Mouse (Mus musculus) ES-CJ7 (cell line): Measurements from ENCODE around the gene Ms4a7.

ENCODE experiments used
- DNase-seq: peaks from one replicate; pipeline ENCODE4 v3.0.0; 2011; ENCODE audit warnings: low read depth, low spot score

Ms4a7 gene

GRCm38 (mm10) chr19:11335932-11336331 is at the start of gene Ms4a7:
Gene Ms4a7, minus strand, starts transcription at chr19:11336146.
- no peak for DNase-seq

DNA sequence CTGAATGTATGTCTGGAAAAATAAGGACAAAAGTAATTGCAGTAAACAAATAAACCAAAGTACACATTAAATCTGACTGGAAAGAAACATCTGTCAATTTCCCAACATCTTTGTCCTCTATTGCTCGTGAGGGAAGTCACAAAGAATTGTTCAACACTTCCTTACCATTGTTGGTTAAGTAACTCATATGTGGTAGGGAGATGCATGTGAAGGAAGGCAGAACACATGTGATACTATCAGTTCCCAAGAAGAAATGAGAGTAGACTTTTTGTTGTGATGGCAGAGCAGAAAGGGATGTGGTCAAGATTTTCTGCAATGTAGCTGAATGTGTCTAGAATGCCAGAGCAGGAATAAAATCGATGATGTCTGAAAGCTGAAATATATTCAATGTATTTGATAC is 40.5 kb upstream of the Ms4a7 start:
- no peak for DNase-seq

GRCm38 (mm10) chr19:11375273-11375672 is 39.3 kb upstream of the Ms4a7 start, which contains the start of gene Ms4a4a:
Gene Ms4a4a, plus strand, starts transcription at chr19:11375523.
- no peak for DNase-seq

DNA sequence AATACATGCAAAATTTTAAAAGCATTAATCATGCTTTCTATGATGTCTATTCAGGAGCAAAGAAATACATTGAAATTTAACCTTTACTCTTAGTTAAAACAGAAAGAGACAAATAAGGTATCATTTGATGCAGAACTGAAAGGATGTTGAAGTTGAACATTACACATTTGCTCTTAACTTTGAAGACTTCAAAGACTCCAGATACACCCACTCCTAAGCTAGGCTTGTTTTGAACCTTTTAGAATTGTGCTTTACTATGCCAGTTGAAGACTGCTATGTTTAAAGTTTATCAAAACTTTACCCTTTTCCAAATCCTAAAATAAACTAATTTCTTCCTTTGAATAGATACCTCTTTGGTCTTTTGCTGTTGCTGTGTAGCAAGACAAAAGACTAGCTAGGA is 35.2 kb upstream of the Ms4a7 start:
- no peak for DNase-seq

DNA sequence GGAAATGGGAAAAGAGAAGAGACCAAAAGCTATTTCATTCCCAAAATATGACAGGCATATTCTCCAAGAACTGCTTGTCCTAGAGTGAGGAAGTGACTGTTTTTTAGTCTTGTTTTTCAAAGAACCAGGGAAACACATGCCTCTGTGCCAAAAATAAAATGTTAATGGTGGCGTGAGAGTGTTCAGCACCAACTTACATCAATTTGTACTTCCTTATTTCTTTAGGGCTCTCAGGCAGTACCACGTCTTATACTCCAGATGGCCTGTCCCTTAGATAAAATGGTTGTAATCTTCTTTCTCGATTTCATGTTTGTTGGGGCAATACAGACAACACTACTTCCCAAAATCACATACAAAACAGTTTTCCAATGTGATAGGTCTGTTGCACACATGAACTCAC is 32.4 kb upstream of the Ms4a7 start:
- DNase-seq, result no peak

DNA sequence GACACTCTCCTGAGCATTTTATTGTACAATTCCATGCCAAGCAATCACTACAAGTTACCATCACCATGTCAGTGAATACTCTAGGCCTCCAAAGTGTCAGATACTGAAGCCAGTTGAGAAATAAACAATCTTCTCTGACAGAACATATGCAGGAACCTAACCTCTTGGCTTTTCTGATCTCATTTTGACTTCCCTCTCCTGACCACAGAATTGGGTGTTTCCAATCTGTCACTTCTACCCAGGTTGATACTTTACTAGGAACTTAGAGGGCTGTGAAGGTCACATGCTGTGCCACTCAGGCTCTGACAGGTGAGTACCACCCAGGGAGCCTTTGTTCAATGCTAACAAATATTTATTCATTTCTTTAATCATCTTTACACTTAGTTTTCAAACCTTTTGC is 26.1 kb upstream of the Ms4a7 start:
- no peak for DNase-seq

GRCm38 (mm10) chr19:11360106-11360505 is 24.2 kb upstream of the Ms4a7 start:
- no peak for DNase-seq

GRCm38 (mm10) chr19:11355730-11356129 is 19.8 kb upstream of the Ms4a7 start:
- DNase-seq, result no peak

DNA sequence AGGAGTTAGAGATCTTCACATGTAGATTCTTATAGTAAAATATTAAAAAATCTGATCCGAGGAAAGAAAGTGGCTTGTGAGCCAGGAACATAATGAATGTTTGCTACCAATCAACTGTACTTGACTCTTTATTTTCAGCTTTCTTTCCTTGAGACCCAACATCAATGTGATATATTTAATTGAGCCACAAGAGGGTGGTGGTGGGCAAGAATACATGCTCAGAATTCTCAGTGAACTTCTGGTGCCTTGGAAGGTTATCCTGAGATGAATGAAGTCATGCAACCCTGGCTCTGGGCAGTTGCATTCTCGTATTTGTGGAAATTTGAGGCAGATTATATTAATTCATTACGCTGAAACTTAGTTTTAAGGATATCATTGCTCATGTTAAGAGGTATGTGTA is 15.9 kb upstream of the Ms4a7 start:
- peak; percentile 14 for DNase-seq

DNA sequence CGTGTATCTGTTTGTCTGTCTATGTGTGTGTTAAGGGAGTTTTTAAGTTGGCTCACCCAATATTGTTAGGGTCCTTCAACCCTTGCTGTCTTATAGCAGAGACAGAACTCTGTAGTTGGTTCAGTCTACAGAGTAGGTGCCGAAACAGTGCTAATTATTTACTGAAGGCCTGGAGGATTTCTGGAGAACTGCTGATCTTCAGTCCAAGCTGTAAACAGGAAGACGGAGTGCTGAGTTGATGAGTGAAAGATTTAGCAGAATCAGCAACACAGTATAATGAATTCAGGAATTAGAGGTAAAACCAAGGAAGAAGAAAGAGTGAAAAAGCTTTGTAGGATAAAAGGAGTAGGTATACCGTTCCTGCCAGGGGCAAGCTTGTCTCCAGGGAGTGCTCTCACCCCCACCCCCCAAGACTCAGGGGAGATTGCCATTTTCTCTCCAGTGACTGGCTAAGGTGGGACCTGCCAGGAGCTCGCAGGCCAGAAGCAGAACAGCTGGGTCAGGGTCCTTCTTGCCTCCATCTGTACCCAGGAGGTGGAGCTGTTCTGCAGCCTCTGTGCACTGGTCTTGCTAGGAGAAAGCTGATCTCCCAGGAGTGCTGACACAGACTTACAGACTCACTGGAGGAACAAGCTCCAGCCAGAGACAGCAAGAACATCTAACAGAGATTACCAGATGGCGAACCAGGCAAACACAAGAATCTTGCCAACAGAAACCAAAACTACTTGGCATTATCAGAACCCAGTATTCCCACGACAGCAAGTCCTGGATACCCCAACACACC is 13.9 kb upstream of the Ms4a7 start:
- peak; percentile 67 for DNase-seq

DNA sequence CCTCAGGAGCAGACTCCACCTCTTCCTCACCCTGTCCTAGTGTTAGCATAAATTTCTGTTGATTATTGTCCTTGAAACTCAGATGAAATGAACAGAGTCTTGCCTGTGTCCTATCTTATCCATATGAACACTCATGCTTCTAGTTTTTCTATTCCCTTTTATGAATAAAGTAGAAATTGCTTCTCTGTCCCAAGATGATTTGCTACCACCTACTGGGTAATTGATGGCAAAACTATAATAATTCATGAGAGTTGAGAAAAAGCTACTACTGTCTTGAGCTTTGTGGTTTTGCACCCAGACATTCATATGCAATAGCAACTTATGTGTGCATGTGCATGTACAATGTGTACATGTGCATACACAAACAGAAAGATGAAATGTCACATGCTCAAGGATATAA is 8.0 kb upstream of the Ms4a7 start:
- no peak for DNase-seq

DNA sequence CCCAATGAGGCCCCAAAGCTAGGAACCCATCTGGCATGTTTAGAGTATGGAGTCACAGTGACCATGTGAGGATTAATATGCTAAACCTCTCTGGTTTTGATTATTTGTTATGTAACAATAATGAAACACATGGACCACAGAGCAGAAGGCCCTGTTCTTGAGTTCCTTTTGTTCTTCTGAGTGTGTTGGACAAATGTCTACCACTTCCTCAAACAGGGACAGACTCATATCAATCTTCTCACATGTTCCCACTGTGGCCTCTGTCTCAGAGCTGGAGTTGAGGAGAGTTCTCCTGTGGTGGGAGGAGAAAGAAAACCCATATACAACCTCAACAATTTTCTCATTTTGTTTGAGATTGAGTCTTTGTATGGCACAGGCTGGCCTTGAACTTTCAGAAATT is 7.2 kb upstream of the Ms4a7 start:
- no peak for DNase-seq

DNA sequence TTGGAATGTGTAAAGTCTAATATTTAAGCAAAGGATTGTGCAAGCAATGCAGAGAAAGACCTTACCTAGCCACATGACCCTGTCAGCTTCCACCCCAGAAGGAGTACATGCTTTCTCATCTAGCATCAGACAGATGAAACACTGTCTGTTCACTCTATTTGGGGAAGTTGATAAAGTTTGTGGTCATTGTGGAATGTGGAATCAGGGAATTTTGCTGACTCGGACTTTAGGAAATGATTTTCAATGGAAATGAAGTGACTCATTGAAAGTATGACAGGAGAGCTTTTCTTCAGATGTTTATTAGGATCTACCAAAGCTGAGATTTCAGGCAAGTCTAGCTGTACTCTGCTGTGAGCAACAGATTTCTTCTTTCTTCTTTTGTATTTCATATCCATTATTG is 14.8 kb downstream of the Ms4a7 start:
- DNase-seq, result no peak

DNA sequence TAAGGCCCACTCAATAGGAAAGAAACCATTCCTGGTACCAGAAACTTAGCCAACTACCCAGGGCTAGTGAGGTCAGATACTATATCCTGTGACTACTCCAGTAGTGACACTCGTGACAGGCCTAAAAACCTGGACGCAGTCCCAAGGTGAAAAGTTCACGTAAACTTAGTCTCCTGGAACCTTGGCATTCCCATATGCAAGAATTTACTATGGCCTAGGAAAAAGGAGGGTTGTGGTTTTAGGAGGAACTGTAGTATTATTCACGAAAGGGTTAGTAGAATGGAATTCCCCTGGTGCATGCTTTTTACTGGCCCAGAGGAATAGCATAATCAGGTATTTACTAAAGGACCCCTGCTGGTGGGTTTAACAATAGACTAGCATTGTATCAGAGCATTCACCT is 19.2 kb downstream of the Ms4a7 start:
- peak; percentile 57 for DNase-seq

GRCm38 (mm10) chr19:11314354-11314753 is 21.6 kb downstream of the Ms4a7 start, which contains the start of gene Ms4a14:
Gene Ms4a14, minus strand, starts transcription at chr19:11314454.
- DNase-seq, result no peak

GRCm38 (mm10) chr19:11308888-11309287 is 27.1 kb downstream of the Ms4a7 start:
- DNase-seq, result no peak

- peak; percentile 97 for DNase-seq
Observed at GRCm38 (mm10) chr19:11299529-11299928, 36.4 kb downstream of the Ms4a7 start.

- DNase-seq, result peak; percentile 98
Observed at GRCm38 (mm10) chr19:11298939-11299338, 37.0 kb downstream of the Ms4a7 start.

DNA sequence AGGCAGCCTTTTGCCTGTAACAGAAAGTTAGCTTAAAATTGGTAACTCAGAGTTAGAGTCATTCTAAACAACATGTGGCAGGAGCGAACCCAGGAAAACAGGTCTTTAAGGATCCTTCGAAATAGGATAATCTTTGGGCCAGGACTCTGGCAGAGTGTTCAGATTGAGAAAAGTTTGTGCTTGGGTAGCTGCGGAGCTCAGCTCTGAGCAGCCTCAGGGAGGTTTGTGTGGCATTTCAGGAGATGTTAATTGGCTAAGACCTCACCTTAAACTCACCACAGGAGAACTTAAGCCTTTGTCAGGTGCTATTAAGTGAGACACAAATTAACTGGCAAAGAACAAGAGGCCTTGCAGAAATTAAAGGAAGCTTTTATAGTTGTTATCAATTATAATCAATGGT is 42.3 kb downstream of the Ms4a7 start:
- peak; percentile 55 for DNase-seq

DNA sequence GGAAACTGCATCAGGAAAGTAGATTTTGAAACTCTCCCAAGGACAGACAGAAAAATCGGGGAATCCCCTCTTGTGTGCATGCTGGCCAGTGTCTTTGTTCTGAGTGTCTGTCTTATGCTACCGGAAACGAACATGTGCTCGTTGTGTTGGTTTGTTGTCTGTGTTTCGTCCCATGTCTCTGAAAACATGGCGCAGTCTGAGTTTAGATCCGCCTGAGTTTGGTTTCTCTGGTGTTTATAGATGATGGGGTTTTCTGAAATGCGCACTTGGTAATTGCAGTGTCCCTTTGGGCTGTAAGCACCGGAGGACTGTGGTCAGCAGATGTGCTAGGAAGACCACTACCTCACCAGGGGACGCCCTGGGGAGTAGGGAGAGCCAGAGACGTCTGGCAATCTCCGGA is 43.0 kb downstream of the Ms4a7 start:
- DNase-seq, result peak; percentile 64

- no peak for DNase-seq
Observed at GRCm38 (mm10) chr19:11283773-11284172, 52.2 kb downstream of the Ms4a7 start, which contains the start of gene Ms4a5. Gene Ms4a5, minus strand, starts transcription at chr19:11283873.

GRCm38 (mm10) chr19:11280223-11280622 is 55.7 kb downstream of the Ms4a7 start:
- DNase-seq, result no peak

DNA sequence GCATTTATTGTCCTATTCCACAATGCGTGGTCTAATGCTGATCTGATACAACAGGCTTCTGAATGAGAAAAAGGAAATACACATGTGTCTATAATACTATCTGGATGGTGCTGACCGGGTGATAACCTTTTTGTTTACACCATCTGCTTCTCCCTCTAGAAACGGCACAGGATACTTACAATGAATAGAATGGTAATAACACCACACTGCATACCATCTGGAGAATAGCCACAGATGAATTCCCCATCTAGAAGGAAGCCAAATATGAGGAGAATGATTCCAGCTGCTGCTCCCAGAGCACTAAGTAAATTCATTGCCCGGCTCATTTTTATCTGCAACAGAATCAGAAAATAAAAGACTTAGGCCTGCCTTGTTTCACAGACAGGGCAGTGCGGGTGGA is 59.5 kb downstream of the Ms4a7 start:
- DNase-seq, result no peak
